Mouse (Mus musculus) adrenal gland, postnatal 10 days (tissue): ENCODE results near the gene Dut. TPM values are rescaled to one million over a fixed set of nuclear protein-coding genes. Genes with fewer than 3 reads are reported as not detected.

Experiments
- DNase-seq: peaks from one replicate; pipeline ENCODE4 v3.0.0; 2021; ENCODE audit warnings: mixed read lengths
- long read RNA-seq, 2 experiments: library from polyadenylated mRNA; stranded (forward); transcript quantifications; one replicate each; pipeline ENCODE4 v2.0.0; 2021
- total RNA-seq, 2 experiments: library from RNA; stranded (reverse); gene quantifications; 2 replicates each; pipeline ENCODE4 v1.2.3; 2021

The Dut gene
- 10 to 100 TPM; 40.3 to 53.8 TPM for total RNA-seq
- long read RNA-seq, experiment 1, transcript Dut-202 (7 exons, 1,020 nt), result minor isoform, 13 of 57 reads
- long read RNA-seq, experiment 1, transcript Dut-201 (6 exons, 1,950 nt), result major isoform, 29 of 57 reads
- long read RNA-seq, experiment 1, partial matches to known transcripts, result 1 of 57 reads
- long read RNA-seq, experiment 1, other reads (novel, unspliced or antisense), result 14 of 57 reads
- long read RNA-seq, experiment 2, transcript Dut-201 (6 exons, 1,950 nt), result minor isoform, 10 of 35 reads
- long read RNA-seq, experiment 2, transcript Dut-202 (7 exons, 1,020 nt), result major isoform, 11 of 35 reads
- long read RNA-seq, experiment 2, partial matches to known transcripts, result 3 of 35 reads
- long read RNA-seq, experiment 2, other reads (novel, unspliced or antisense), result 11 of 35 reads

GRCm38 (mm10) chr2:125247108-125247961, at the start of gene Dut:
Gene Dut (plus strand): TSS chr2:125247190.
- peak; percentile 96 for DNase-seq

DNA sequence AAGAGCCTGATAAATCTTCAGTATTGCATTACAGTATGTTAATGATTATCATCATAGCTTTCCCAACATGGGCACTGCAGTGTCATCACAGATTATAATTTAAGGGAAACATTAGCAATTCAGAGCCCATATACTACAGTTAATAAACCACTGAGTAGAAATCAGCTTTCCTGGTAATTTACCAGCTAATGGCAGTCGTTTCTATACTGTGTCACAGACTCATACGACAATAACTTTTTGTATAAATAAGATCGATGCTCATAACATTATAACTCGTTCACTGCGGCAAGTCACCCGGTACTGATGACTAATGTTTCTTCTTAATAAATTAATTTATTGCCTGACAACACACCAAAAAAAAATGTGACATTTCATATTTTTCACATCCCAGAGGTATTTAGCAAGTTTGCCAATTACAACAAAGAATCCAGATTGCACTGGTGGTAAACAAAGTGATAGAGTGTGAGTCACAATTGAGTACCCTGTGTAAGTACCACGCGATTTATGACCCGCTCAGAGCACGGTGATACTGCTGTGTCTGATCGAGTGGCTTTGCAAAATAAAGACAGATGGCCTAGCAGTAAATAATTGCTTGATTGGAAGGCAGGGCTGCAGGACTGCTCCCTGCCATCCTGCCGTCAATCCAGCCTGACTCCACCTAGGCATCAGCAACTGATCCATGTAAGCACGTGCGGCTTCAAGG, 37.9 kb upstream of the Dut start:
- DNase-seq, result no peak

DNA sequence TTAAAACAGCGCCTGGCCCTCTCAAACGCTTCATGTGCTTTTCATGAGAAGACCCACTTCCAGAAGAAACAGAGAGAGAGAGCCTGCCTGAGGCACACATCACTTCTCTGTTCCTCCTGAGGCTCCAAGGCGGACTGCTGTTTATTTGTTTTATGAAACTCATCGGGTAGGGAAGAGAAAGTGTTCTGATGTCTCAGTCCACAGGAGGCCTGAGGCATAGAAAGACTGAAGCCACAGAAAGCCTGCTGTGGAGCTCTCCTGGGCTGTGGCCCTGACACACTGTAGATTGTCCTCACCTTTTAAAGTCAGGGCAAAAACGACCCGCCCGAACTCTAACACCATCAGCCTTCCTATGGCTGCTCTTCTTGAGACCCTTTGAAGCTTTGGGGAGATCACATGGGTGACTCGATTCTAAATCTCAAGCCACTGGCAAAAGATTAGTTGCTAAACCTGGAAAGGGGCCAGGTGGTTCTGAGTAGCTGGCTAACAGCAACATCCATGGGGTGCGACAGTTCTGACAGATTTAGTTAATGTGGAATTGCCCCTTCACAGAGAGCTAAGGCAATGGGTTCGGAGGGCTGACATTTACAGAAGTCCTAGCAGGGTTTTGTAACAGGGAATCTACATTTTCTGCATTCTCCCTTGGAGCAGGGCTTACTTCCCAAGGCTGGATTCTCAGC, 35.0 kb upstream of the Dut start:
- DNase-seq, result peak; percentile 16

DNA sequence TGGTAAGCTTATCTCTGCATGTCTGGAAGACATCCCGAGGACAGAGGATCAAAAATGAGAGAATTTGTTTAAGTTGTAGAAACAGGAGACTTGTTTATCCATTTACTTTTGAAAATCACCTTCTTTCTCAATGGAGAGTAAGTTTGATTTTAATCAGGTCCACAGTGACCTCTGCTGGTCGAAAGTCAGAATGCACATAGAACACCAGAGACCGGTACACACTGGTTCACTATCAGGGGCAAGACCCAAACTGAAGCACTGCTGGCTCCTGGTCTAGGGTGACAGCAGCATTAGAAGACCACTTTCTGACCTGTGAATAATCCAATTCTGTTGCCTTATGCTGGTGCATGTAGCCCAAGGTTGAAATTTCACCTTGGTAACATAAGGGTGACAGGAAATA, 32.4 kb upstream of the Dut start:
- peak; percentile 84 for DNase-seq

- DNase-seq, result no peak
These were observed 29.7 kb upstream of the Dut start for GRCm38 (mm10) chr2:125217286-125217685.

DNA sequence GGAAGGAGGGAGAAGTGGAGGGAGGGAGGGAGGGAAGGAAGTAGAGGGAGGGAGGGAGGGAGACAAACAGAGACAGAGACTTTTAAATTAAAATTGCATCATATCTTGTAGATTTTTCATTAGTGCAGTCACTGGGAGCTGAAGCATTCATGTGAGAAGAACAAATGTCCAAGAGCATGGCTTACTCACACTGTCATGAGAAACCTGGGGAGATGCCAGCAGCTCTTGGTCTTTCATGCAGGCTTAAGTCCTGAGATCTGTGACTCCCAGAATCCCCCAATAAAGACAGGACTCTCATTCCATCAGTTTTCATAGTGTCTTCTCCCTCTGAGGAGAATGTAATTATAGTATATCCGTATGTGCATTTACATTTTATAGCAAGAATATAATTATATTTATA, 28.4 kb upstream of the Dut start:
- no peak for DNase-seq

- DNase-seq, result no peak
These were observed 27.7 kb upstream of the Dut start for GRCm38 (mm10) chr2:125219268-125219667.

DNA sequence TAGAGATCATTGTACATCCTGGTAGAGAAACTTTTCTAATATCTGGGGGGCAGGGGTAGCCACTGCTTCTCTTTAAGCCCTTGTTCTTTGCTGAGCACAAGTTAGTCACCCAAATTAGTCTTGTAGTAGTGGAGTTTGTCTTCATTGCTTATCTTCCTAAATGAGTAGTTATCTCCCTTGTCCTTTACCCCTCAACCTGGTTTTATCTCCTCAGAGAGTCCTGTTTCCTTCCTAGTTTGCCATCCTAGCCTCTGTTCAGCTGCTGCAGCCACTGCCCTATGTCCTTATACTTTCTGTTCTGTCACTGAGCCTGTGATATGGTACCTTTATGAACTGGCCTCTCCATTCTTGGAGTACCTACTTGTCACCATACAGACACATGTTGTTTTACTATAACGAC, 25.3 kb upstream of the Dut start:
- DNase-seq, result no peak

GRCm38 (mm10) chr2:125228472-125229409, 18.2 kb upstream of the Dut start:
- no peak for DNase-seq

DNA sequence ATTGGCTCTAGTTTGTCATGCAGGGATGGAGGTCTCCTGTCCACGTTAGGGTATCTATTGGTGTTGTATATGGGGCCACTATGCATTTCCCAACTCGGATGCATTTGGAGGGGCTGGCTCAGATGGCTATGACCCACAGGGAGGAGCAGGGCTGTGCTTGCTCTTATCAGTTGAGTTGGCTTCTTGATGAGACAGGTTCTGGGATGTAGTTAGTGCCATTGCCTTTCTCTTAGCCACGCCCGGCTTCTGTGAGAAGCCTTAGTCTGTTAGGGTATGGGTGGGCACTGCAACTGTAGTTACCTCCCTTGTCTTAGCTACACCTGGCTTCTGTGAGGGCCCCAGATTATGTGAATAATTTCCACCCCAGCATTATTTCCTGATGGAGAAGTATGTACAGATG, 14.8 kb upstream of the Dut start:
- DNase-seq, result no peak

DNA sequence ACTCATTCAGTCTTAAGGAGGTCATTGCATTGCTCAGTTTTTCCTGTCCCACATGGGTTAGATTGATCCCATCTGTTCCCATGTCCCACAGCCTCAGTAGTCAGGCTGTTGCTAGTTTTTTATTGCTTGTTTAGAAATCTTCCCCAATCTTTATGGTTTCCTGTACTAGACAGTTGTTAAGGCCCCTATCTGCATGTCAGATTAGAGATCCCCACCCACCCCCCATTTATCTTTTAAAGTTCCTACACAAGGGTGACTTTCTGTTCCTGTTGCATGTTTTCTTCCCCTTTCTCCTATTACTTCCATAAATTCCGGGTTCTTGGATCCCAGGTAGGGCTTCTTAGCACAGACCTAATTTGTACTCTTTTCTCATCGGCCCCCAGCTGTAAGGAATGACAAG, 13.5 kb upstream of the Dut start:
- DNase-seq, result no peak

DNA sequence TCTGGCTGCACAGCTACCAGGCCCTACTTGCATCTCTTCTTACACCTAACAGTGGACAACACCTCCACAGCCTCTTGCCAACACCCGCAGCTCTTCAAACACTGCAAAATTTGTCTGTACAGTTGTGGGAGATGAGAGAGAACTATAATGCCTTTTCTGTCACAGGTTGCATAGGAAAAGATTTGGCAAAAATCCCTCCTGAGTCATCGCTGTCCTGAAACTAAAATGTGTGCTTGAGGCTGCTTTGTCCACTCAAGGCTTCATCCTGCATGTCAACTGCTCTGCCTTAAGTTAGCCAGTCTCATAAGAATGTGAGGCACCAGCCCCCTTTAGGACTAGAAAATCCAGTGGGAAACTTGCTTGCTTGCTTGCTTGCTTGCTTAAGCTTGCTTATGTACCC, 12.9 kb upstream of the Dut start:
- DNase-seq, result no peak

GRCm38 (mm10) chr2:125245545-125246285, 1.3 kb upstream of the Dut start:
- DNase-seq, result no peak

DNA sequence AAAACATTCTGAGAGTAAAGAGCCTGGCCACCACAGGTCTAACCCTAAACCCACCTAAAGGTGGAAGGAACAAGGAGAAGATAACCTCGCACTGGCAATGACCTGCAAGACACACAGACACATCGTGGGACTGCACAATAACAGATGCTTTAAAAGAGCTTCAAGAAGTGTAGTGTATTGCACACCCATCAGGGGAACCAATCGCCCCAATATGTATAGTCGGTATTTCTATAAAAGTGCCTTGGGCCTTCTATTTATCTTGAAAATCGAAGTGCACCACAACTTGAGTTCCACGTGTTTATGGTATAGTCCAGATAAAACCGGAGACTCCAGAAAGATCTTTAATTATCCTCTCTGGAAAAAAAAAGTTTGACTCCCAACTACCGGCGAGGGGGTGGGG, 321 bp upstream of the Dut start:
- no peak for DNase-seq

GRCm38 (mm10) chr2:125247962-125248235, 909 bp downstream of the Dut start:
- DNase-seq, result no peak

DNA sequence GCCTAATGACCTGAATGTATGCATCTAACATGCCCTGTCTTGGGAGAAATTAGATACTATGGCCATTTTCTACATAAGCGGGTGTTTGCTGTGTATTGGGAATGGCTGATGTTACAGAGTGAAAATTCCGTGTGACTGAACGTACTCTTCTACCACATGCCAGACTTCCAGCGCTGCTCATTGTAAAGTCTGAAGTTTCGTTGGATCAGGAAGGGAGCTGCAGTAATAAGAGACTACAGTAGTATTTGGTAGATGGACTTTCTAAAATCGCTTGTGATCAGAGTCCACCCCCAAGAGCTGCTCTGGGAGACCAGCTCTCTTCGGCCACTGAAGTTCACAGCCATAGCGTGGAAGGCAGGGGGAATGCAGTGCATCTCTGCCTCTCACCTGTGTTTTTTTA, 1.3 kb downstream of the Dut start:
- no peak for DNase-seq

GRCm38 (mm10) chr2:125249339-125249738, 2.3 kb downstream of the Dut start:
- no peak for DNase-seq

DNA sequence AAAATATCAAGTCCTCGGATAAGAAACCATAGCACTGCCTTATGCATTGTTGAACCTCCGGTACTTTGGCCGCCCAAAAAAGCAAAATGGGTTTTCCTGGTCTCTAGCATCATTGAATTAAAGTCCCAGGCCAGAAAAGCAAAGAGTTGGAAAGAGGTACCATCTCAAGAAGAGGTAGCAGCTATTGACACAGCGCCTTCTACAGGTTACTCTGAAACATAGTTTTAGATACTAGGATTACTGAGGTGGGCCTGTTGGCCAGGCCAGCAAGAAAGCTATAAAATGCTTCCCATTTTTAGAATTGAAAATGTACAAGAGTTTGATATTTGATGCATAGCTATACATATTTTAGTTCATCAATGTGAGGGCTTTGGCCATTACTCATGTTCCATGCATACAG, 2.9 kb downstream of the Dut start:
- no peak for DNase-seq

GRCm38 (mm10) chr2:125251781-125252180, 4.8 kb downstream of the Dut start:
- DNase-seq, result peak; percentile 14

GRCm38 (mm10) chr2:125252275-125252674, 5.3 kb downstream of the Dut start:
- peak; percentile 66 for DNase-seq

- DNase-seq, result no peak
These were observed 6.7 kb downstream of the Dut start for GRCm38 (mm10) chr2:125253699-125254098.
